Comparison of ENCODE assay signal across 16 mouse cellular contexts in genomic region chr6:97893546-97893945, GRCm38 (mm10).
"Had no signal": no experiment of that assay in that cellular context is flagged by ENCODE, and none has a peak within 500 bp of the region (broad histone marks: within the 10 kb centered on the region; RNA-seq: fewer than 3 reads in every experiment).

No protein-coding gene starts in this region.

- H3K9ac ChIP-seq: liver, embryonic 14.5 days; lung, embryonic 15.5 days; midbrain, embryonic 13.5 days; midbrain, embryonic 15.5 days; neural tube, embryonic 12.5 days; stomach, embryonic 15.5 days had no signal

- ATAC-seq: midbrain, embryonic 13.5 days; midbrain, embryonic 15.5 days had no signal

- H3K9me3 ChIP-seq: lung, embryonic 15.5 days; megakaryocyte, embryonic 14.5 days; midbrain, embryonic 13.5 days; midbrain, embryonic 15.5 days; neural tube, embryonic 12.5 days; stomach, embryonic 15.5 days had no signal

- H3K36me3 ChIP-seq: lung, embryonic 15.5 days; midbrain, embryonic 13.5 days; midbrain, embryonic 15.5 days; neural tube, embryonic 12.5 days; stomach, embryonic 15.5 days had no signal

- H3K4me3 ChIP-seq: lung, embryonic 15.5 days; megakaryocyte, embryonic 14.5 days; midbrain, embryonic 13.5 days; midbrain, embryonic 15.5 days; neural tube, embryonic 12.5 days; stomach, embryonic 15.5 days had no signal

- H3K4me1 ChIP-seq: lung, embryonic 15.5 days; midbrain, embryonic 15.5 days; neural tube, embryonic 12.5 days; stomach, embryonic 15.5 days had no signal

- DNase-seq: lung, postnatal 10 days; lung, postnatal 36 days; right cerebral cortex, postnatal 14 days; thymus, adult 2 months; thymus, postnatal 25 days; thymus, postnatal 4 days had no signal

- H3K4me2 ChIP-seq: lung, embryonic 15.5 days; midbrain, embryonic 11.5 days; midbrain, embryonic 13.5 days; midbrain, embryonic 15.5 days; neural tube, embryonic 12.5 days; stomach, embryonic 15.5 days had no signal

- H3K27ac ChIP-seq: liver, embryonic 14.5 days; lung, embryonic 15.5 days; macrophage; midbrain, embryonic 13.5 days; midbrain, embryonic 15.5 days; neural tube, embryonic 12.5 days; stomach, embryonic 15.5 days; stomach, postnatal 0 days had no signal

- H3K27me3 ChIP-seq: lung, embryonic 15.5 days; megakaryocyte, embryonic 14.5 days; midbrain, embryonic 13.5 days; midbrain, embryonic 15.5 days; neural tube, embryonic 12.5 days; stomach, embryonic 15.5 days had no signal
